Mouse (Mus musculus) kidney, adult 2 months (tissue): ENCODE data around the gene Irf2.

Experiments used
- CTCF ChIP-seq: fragments of 200-500 bp; conservative IDR thresholded peaks from 2 replicates; pipeline ENCODE4 v1.5.1; 2011; ENCODE audit warnings: low read depth, mild to moderate bottlenecking, control low read depth, low read length, moderate library complexity, mixed read lengths; ENCODE audit not compliant: insufficient read depth, insufficient read length
- POLR2A ChIP-seq: fragments of 200-500 bp; IDR thresholded peaks from one replicate; pipeline ENCODE4 v1.6.1; 2011; ENCODE audit warnings: low read depth, low read length, control low read depth

DNA sequence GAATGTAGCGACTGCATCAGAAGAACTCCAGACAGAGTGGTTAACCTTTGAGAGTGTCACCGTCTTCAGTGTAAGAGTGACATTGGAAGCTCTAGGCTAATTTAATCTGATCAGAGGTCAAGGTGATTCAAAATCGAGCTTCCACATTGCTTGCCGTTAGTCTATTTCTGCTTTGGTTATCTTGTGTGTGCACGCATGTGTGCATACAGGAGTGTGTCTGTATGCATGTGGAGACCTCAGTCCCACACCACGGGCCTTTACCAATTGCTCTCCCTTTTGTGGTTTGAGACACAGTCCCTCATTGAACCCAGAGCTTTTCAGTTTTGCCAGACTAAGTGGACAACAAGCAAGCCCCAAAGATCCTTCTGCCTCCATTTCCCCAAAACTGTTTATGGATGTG is 46.4 kb downstream of the Irf2 start:
- TF ChIP-seq CTCF, result no peak
- no peak for TF ChIP-seq POLR2A
